Mouse (Mus musculus) midbrain, postnatal 0 days (tissue): Measurements from ENCODE around the gene Il11ra1. TPM values are rescaled to one million over a fixed set of nuclear protein-coding genes. Genes with fewer than 3 reads are reported as not detected.

Experiments used
- ATAC-seq: fragments of 200-750 bp; cut with Nextera tagmentation; 2 replicates; pipeline ENCODE4 v1.8.0; 2017; ENCODE audit warnings: moderate number of reproducible peaks, mild to moderate bottlenecking, moderate TSS enrichment, moderate library complexity; ENCODE audit not compliant: low FRiP score
- DNase-seq: peaks from one replicate; pipeline ENCODE4 v3.0.0-alpha.2; 2015; ENCODE audit warnings: low spot score
- H3K27ac ChIP-seq: fragments of 300-500 bp; sonication (generic); 2 replicates; pipeline ENCODE4 v1.5.1; 2014; ENCODE audit warnings: low read depth, mild to moderate bottlenecking, low read length, mixed read lengths
- H3K27me3 ChIP-seq: fragments of 300-500 bp; sonication (generic); 2 replicates; pipeline ENCODE4 v1.6.1; 2014; ENCODE audit warnings: low read length, control low read depth, mixed read lengths; ENCODE audit not compliant: insufficient read depth
- H3K36me3 ChIP-seq: fragments of 300-500 bp; sonication (generic); 2 replicates; pipeline ENCODE4 v1.6.1; 2014; ENCODE audit warnings: low read length, control low read depth, mixed read lengths; ENCODE audit not compliant: insufficient read depth
- H3K4me1 ChIP-seq: fragments of 300-500 bp; sonication (generic); 2 replicates; pipeline ENCODE4 v1.6.1; 2014; ENCODE audit warnings: mild to moderate bottlenecking, control low read depth, antibody characterized with exemption, low read length, mixed read lengths; ENCODE audit not compliant: insufficient read depth
- H3K4me2 ChIP-seq: fragments of 300-500 bp; sonication (generic); 2 replicates; pipeline ENCODE4 v1.6.1; 2014; ENCODE audit warnings: low read depth, mild to moderate bottlenecking, low read length, mixed read lengths; ENCODE audit not compliant: poor library complexity, severe bottlenecking
- H3K4me3 ChIP-seq: fragments of 300-500 bp; sonication (generic); 2 replicates; pipeline ENCODE4 v1.5.1; 2014; ENCODE audit warnings: low read depth, mild to moderate bottlenecking, low read length, moderate library complexity
- H3K9ac ChIP-seq: fragments of 300-500 bp; sonication (generic); replicated peaks from 2 replicates; pipeline ENCODE4 v1.6.1; 2014; ENCODE audit warnings: mild to moderate bottlenecking, low read length, moderate library complexity, mixed read lengths; ENCODE audit not compliant: poor library complexity, severe bottlenecking
- H3K9me3 ChIP-seq: fragments of 300-500 bp; sonication (generic); 2 replicates; pipeline ENCODE4 v1.6.1; 2016; ENCODE audit warnings: low read length, control low read depth
- CTCF ChIP-seq: IDR thresholded peaks from 2 replicates; pipeline ENCODE4 v1.5.1; 2016; ENCODE audit warnings: antibody characterized with exemption, mild to moderate bottlenecking
- WGBS: fragments of 180-500 bp; shearing (Covaris S2); extraction: QIAGEN DNeasy Blood & Tissue Kit; methylation state at CpG from one replicate; pipeline ENCODE4 v1.1.7; 2014; 5-methylcytosine and 5-hydroxymethylcytosine counted together
- polyA plus RNA-seq: library from polyadenylated mRNA; unstranded; fragments of >200 nt; fragmentation: Nextera tagmentation; extraction: Ambion mirVana; gene quantifications from 2 replicates; pipeline ENCODE4 v1.2.1, GENCODE M21; 2015
- total RNA-seq: library from RNA; depleted of rRNA; stranded (reverse); fragments of >200 nt; gene quantifications from 2 replicates; pipeline ENCODE4 v1.2.3, GENCODE M21; 2014

Gene Il11ra1
- total and polyA plus RNA-seq, 2 experiments from 2014 or later = 26.5 to 28.8 TPM

DNA sequence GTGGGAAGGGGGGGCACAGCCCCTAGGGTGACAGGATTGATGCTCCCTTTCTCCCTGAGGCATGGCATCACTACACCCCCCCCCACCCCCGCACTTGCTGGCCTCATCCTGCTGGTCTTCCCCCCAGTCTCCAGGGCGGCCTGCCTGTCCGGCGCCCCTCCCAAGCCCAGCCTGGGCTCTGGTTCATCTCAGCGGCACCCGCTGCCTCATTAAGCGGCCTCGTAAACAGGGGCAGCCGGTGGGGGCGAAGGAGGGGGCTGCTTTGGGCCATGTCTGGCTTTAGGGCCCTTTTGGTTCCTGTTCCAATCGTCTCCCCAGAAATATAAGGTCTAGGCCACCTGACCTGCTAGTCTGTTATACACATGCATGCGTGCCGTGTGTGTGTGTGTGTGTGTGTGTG, 40.2 kb upstream of the Il11ra1 start:
- H3K27ac ChIP-seq = no peak overlapping the region
- H3K27me3 ChIP-seq = no peaks in the 10 kb centered on the region
- 0 out of 2 replicates have a peak overlapping the region, but pooled peaks have one; percentile 19 for H3K9ac ChIP-seq
- H3K9me3 ChIP-seq = no peaks in the 10 kb centered on the region
- 61% methylated on average over 13 of the region's 13 CpGs for WGBS
- no peak overlapping the region for H3K4me3 ChIP-seq
- no peak overlapping the region for H3K4me2 ChIP-seq
- DNase-seq = no peak
- TF ChIP-seq CTCF = no peak
- H3K4me1 ChIP-seq = no peaks in the 10 kb centered on the region
- H3K36me3 ChIP-seq = peaks cover 10% of the 10 kb centered on the region
- ATAC-seq = no peak

DNA sequence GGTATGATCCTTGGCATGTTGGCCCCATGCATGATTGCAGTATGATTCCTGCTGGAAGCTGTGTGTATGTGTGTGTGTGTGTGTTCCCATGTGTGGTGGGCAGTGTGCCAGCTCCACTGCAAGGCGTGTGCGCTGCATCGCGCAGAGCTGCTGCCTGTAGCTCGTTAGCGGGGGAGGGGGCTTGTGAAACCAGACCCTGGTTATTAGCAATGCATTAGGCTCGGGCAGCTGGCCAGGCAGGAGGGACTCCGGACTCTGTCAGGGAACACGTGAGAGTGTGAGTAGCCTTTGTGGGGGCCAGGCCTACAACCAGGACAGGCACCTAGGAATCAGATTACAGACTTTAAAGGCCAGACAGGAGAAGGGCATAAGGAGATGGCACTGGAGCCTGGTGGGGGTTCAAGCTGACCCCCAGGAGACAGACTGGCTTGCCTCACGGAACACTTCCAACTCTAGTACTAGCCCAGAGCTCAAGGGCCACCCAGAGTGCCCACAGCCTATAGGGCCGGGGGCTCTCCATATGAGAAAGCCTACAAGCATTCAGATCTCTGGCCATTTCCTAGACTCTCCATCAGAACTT, 38.8 kb upstream of the Il11ra1 start:
- no peak for TF ChIP-seq CTCF
- ATAC-seq (no peak), DNase-seq (peak; percentile 58)
- Histone ChIP-seq H3K27me3 (no peaks in the 10 kb centered on the region), H3K36me3 (peaks cover 10% of the 10 kb centered on the region), H3K4me1 (no peaks in the 10 kb centered on the region), H3K4me2 (no peak overlapping the region), H3K9me3 (no peaks in the 10 kb centered on the region), H3K4me3 (no peak overlapping the region), H3K9ac (no peak overlapping the region), H3K27ac (no peak overlapping the region)
- WGBS = 26% methylated on average over 11 of the region's 11 CpGs

DNA sequence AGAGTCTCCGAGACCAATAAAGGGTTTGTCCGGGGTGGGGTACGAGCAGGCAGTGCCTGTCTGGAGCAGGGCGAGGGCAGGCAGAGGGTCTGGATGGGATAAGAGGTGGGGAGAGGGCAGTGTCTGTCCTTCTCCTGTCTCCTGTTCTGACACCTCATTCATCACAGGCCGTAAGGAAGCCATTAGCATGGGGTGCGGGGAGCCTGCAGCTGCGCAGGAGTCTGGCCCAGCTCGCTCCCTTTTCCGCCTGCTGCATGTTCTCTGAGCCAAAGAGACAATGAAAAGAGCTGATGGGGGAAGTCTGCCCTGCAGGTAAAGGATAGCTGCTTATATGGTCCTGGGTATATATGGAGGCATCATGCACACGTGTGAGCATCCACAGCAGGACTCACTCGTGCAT, 37.1 kb upstream of the Il11ra1 start:
- H3K4me2 ChIP-seq = no peak overlapping the region
- no peak overlapping the region for H3K4me3 ChIP-seq
- no peak for ATAC-seq
- 83% methylated on average over 11 of the region's 11 CpGs for WGBS
- no peak for DNase-seq
- no peak overlapping the region for H3K27ac ChIP-seq
- peaks cover 4% of the 10 kb centered on the region for H3K36me3 ChIP-seq
- no peaks in the 10 kb centered on the region for H3K9me3 ChIP-seq
- no peaks in the 10 kb centered on the region for H3K27me3 ChIP-seq
- no peak for TF ChIP-seq CTCF
- no peaks in the 10 kb centered on the region for H3K4me1 ChIP-seq
- H3K9ac ChIP-seq = no peak overlapping the region

DNA sequence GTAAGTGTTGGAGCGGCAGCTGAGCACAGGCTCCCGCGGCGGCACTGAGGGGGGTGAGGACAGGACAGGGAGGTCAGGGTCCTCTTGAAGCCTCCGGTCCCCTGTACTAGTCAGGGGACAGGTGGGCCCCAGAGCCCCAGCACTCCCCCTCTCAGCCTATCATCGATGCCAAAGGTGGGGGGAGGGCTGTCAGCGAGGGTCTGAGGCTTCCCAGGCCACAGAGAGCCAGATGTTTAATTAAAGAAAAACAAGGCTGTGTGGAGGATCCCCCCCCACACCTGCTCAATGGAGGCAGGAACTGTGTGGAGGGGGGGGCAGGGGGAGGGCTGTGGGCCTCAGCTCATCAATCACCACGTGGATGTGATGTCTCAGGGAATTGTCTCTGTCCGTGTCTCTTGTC, 36.2 kb upstream of the Il11ra1 start:
- 0 out of 2 replicates have a peak, but pooled peaks have one; percentile 2 for ATAC-seq
- H3K4me1 ChIP-seq = no peaks in the 10 kb centered on the region
- WGBS = 69% methylated on average over 8 of the region's 9 CpGs

DNA sequence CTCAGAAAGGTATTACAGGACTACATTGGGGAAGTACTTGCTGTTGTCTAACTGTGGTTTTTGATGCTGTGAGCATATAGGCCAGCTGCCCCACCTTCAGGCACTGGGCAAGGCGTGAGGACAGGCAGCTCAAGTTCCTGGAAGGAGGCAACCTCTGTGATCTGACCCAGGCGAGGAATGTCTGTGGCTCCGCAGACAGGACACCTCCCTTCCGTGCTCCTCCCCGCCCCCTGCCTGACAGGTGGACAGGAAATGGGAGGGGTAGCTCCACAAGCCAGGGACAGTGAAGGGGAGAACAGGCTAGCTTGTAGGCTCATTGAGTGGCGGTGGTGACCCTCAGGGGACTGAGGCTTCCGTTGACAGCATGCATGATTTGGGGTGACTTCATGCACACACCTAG, 35.3 kb upstream of the Il11ra1 start:
- ATAC-seq = no peak
- WGBS = 65% methylated on average over 7 of the region's 7 CpGs
- no peaks in the 10 kb centered on the region for H3K4me1 ChIP-seq
- H3K9me3 ChIP-seq = no peaks in the 10 kb centered on the region
- H3K4me2 ChIP-seq = no peak overlapping the region
- no peak for TF ChIP-seq CTCF
- H3K36me3 ChIP-seq = peaks cover 4% of the 10 kb centered on the region
- H3K4me3 ChIP-seq = no peak overlapping the region
- no peaks in the 10 kb centered on the region for H3K27me3 ChIP-seq
- H3K9ac ChIP-seq = no peak overlapping the region
- H3K27ac ChIP-seq = no peak overlapping the region
- DNase-seq = no peak

More for the DNA sequence above, 36.2 kb upstream of the Il11ra1 start:
- Histone ChIP-seq H3K27ac (no peak overlapping the region), H3K9me3 (no peaks in the 10 kb centered on the region), H3K36me3 (peaks cover 4% of the 10 kb centered on the region), H3K4me2 (no peak overlapping the region), H3K27me3 (no peaks in the 10 kb centered on the region), H3K4me3 (no peak overlapping the region), H3K9ac (no peak overlapping the region)
- no peak for TF ChIP-seq CTCF
- no peak for DNase-seq

DNA sequence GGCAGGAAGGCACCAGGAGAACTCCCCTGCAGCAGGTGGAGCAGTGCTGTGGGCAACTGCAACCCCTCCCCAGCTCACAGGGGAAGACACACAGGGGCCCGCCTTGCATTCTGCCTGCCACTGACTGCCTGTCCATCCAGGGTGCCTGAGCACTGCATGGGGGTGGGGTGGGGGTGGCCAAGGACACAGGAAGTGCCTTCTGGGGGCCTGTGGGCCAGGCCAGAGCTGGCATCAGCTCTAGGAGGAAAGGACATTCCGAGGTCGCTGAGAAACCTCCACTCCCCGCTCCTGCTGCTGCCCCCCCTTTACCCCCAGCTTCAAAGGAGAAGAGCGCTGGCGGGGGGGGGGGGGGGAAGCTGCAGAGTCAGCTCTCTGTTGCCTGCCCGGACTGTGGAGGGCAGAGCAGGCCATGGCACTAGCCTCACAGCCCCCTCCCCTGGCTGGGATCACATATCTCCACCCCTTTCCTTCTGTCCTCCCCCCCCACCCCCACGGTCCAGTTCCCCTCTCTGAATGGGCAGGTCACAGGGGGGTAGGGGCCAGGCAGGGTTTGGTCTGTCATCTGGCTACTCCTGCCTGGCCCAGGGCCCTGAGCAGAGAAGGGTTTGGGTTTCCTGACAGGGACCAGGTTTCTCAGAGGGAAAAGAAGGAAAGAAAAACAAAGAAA, 34.6 kb upstream of the Il11ra1 start:
- no peak for DNase-seq
- Histone ChIP-seq H3K9me3 (no peaks in the 10 kb centered on the region), H3K27me3 (no peaks in the 10 kb centered on the region), H3K27ac (no peak overlapping the region), H3K4me2 (no peak overlapping the region), H3K36me3 (peaks cover 4% of the 10 kb centered on the region), H3K4me3 (no peak overlapping the region), H3K9ac (peak overlapping the region; percentile 33; the same call in 1 of the 2 replicates), H3K4me1 (no peaks in the 10 kb centered on the region)
- TF ChIP-seq CTCF = no peak
- ATAC-seq = peak; percentile 32
- 7% methylated on average over 3 of the region's 8 CpGs for WGBS
